Mouse (Mus musculus) CH12.LX (cell line): ENCODE data around the gene Aff1.

ENCODE experiments used
- BHLHE40 ChIP-seq: IDR thresholded peaks from 2 replicates; pipeline ENCODE4 v1.6.1; 2011; ENCODE audit warnings: mild to moderate bottlenecking, low read depth, low read length, improper control_type of control experiment
- CTCF ChIP-seq, 2 experiments: IDR thresholded peaks in 1 of 2; conservative IDR thresholded peaks in 1 of 2; 2 replicates each; pipeline ENCODE4 v1.5.1; 2011 to 2012; ENCODE audit warnings: low read depth in 2 of 2, low read length in 2 of 2, improper control_type of control experiment in 1 of 2, inconsistent platforms in 1 of 2, mild to moderate bottlenecking in 1 of 2, moderate library complexity in 1 of 2
- EP300 ChIP-seq: IDR thresholded peaks from 2 replicates; pipeline ENCODE4 v1.6.1; 2011; ENCODE audit warnings: low read length, improper control_type of control experiment
- MXI1 ChIP-seq: IDR thresholded peaks from 2 replicates; pipeline ENCODE4 v1.6.1; 2011; ENCODE audit warnings: mild to moderate bottlenecking, low read depth, low read length, improper control_type of control experiment
- NRF1 ChIP-seq: IDR thresholded peaks from 2 replicates; pipeline ENCODE4 v1.6.1; 2014; ENCODE audit warnings: low read depth, mild to moderate bottlenecking, inconsistent platforms, low read length, improper control_type of control experiment, moderate library complexity
- POLR2A ChIP-seq: IDR thresholded peaks from 2 replicates; pipeline ENCODE4 v1.6.1; 2011; ENCODE audit warnings: low read depth, mild to moderate bottlenecking, improper control_type of control experiment, low read length
- POLR2AphosphoS2 ChIP-seq: IDR thresholded peaks from 2 replicates; pipeline ENCODE4 v1.6.1; 2011; ENCODE audit warnings: low read depth, low read length, improper control_type of control experiment

DNA sequence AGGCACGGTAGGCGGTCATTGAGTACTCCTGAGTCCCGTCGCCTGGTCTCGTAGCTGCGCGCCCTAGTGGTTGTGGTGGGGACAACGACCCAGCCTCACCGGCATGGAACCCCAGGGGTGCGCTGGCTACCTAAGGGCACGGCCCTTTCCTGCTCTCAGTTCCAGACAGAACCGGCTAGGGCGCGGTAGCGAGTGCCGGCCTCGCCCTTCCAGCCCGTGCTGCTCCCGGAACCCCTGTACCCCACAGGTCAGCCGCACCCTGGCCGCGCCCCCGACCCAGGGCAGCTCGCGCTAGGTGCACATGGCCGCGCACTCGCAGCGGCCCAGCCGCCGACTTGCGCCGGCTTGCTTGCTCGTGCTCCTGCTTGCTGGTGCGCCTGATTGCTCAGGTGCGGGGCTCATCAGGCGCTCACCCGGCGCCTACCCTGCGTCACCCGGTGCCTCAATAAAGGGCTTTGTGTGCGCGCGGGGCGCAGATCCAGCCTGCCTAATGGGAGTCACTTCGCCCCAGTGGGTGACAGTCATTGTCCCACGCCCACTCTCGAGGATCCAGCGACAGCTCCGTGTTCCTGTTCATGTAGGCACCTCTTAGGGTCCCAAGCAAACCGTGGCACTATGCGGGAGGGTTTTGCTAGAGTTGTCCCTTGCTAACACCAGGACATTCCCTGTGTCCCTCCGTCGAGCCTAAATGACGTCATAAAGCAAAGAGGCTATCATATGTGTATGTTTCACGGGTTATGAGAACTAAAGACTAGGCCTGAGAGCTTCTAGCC lies 36.6 kb upstream of the Aff1 start, which contains the start of gene 1700016H13Rik:
- TF ChIP-seq POLR2A (no peak), POLR2AphosphoS2 (no peak), BHLHE40 (no peak), MXI1 (no peak), NRF1 (no peak), CTCF (conservative IDR thresholded peaks at IDR 0.05 in 1 of 2, IDR thresholded peaks at IDR 0.05 in 1 of 2; ENCODE audit: low read depth in 2 of 2, low read length in 2 of 2) (peak in 1 of 2 experiments; percentile 40; a peak in 2 of 4 replicates), EP300 (no peak)
